Mouse (Mus musculus) CH12.LX (cell line): ENCODE data around the gene Maf. TPM values are rescaled to one million over a fixed set of nuclear protein-coding genes. Genes with fewer than 3 reads are reported as not detected.

Experiments
- DNase-seq: peaks from one replicate; pipeline ENCODE4 v3.0.0-alpha.2; 2013; ENCODE audit errors: extremely low read depth
- H3K27ac ChIP-seq: 2 replicates; pipeline ENCODE4 v1.5.1; 2012; ENCODE audit warnings: low read depth, mild to moderate bottlenecking, control low read depth, moderate library complexity; ENCODE audit not compliant: insufficient read depth
- H3K27me3 ChIP-seq: replicated peaks from 2 replicates; pipeline ENCODE3; 2012; ENCODE audit warnings: inconsistent platforms
- H3K36me3 ChIP-seq, 2 experiments: replicated peaks in 1 of 2; 2 replicates each; pipeline versions ENCODE3 to v1.6.1; 2012; ENCODE audit warnings: inconsistent platforms in 1 of 2, low read length in 1 of 2, mild to moderate bottlenecking in 1 of 2, mixed read lengths in 1 of 2, moderate library complexity in 1 of 2; ENCODE audit not compliant: control insufficient read depth in 1 of 2, insufficient read depth in 1 of 2
- H3K4me1 ChIP-seq, 2 experiments: 2 replicates each; pipeline ENCODE4 v1.6.1; 2012; ENCODE audit warnings: inconsistent platforms in 1 of 2, moderate library complexity in 1 of 2; ENCODE audit not compliant: insufficient read depth in 2 of 2, control insufficient read depth in 1 of 2
- H3K4me2 ChIP-seq: 2 replicates; pipeline ENCODE4 v1.6.1; 2012; ENCODE audit warnings: low read depth, mild to moderate bottlenecking, control low read depth; ENCODE audit not compliant: poor library complexity, insufficient read depth, severe bottlenecking
- H3K4me3 ChIP-seq, 3 experiments: fragments of 150-350 bp in 1 of 3; sonication (generic) in 1 of 3; replicated peaks in 1 of 3; 2 replicates each; pipeline versions ENCODE3 to v1.5.1; 2011 to 2012; ENCODE audit warnings: low read depth in 2 of 3, low read length in 2 of 3, mild to moderate bottlenecking in 2 of 3, moderate library complexity in 2 of 3, control low read depth in 1 of 3, improper control_type of control experiment in 1 of 3, inconsistent platforms in 1 of 3, mixed read lengths in 1 of 3; ENCODE audit not compliant: poor library complexity in 1 of 3
- H3K79me2 ChIP-seq: replicated peaks from 2 replicates; pipeline ENCODE4 v1.6.1; 2012; ENCODE audit warnings: mild to moderate bottlenecking, moderate library complexity; ENCODE audit not compliant: control insufficient read depth, poor library complexity, insufficient read depth, severe bottlenecking; ENCODE audit errors: extremely low read depth
- H3K9ac ChIP-seq: 2 replicates; pipeline ENCODE4 v1.6.1; 2012; ENCODE audit warnings: low read depth, mild to moderate bottlenecking, control low read depth, moderate library complexity; ENCODE audit not compliant: insufficient read depth
- H3K9me3 ChIP-seq: replicated peaks from 2 replicates; pipeline ENCODE3; 2012; ENCODE audit warnings: low read length, inconsistent platforms, mixed read lengths
- CHD1 ChIP-seq: IDR thresholded peaks from 2 replicates; pipeline ENCODE4 v1.6.1; 2012; ENCODE audit warnings: low read depth, low read length, improper control_type of control experiment, inconsistent platforms
- E2F4 ChIP-seq: IDR thresholded peaks from 2 replicates; pipeline ENCODE4 v1.6.1; 2011; ENCODE audit warnings: low read depth, low read length, improper control_type of control experiment; ENCODE audit not compliant: insufficient replicate concordance
- ELF1 ChIP-seq: IDR thresholded peaks from 2 replicates; pipeline ENCODE4 v1.6.1; 2014; ENCODE audit warnings: low read depth, mild to moderate bottlenecking, inconsistent platforms, low read length, improper control_type of control experiment
- EP300 ChIP-seq: IDR thresholded peaks from 2 replicates; pipeline ENCODE4 v1.6.1; 2011; ENCODE audit warnings: low read length, improper control_type of control experiment
- HCFC1 ChIP-seq: IDR thresholded peaks from 2 replicates; pipeline ENCODE4 v1.6.1; 2012; ENCODE audit warnings: low read depth, mild to moderate bottlenecking, inconsistent platforms, low read length, improper control_type of control experiment
- JUND ChIP-seq: conservative IDR thresholded peaks from 2 replicates; pipeline ENCODE4 v1.6.1; 2011; ENCODE audit warnings: low read depth, low read length, improper control_type of control experiment
- KAT2A ChIP-seq: IDR thresholded peaks from 2 replicates; pipeline ENCODE4 v1.6.1; 2012; ENCODE audit warnings: low read length, improper control_type of control experiment, inconsistent platforms; ENCODE audit not compliant: insufficient replicate concordance
- MAFK ChIP-seq: IDR thresholded peaks from 2 replicates; pipeline ENCODE4 v1.6.1; 2011; ENCODE audit warnings: low read length, improper control_type of control experiment; ENCODE audit not compliant: insufficient replicate concordance
- MAX ChIP-seq: IDR thresholded peaks from 2 replicates; pipeline ENCODE4 v1.6.1; 2011; ENCODE audit warnings: low read length, improper control_type of control experiment
- MXI1 ChIP-seq: IDR thresholded peaks from 2 replicates; pipeline ENCODE4 v1.6.1; 2011; ENCODE audit warnings: mild to moderate bottlenecking, low read depth, low read length, improper control_type of control experiment
- MYC ChIP-seq: IDR thresholded peaks from 2 replicates; pipeline ENCODE4 v1.6.1; 2011; ENCODE audit warnings: low read depth, mild to moderate bottlenecking, improper control_type of control experiment, low read length
- PAX5 ChIP-seq: IDR thresholded peaks from 2 replicates; pipeline ENCODE4 v1.6.1; 2012; ENCODE audit warnings: low read length, inconsistent platforms, mixed read lengths
- POLR2A ChIP-seq: IDR thresholded peaks from 2 replicates; pipeline ENCODE4 v1.6.1; 2011; ENCODE audit warnings: low read depth, mild to moderate bottlenecking, improper control_type of control experiment, low read length
- RCOR1 ChIP-seq: conservative IDR thresholded peaks from 2 replicates; pipeline ENCODE4 v1.6.1; 2012; ENCODE audit warnings: low read depth, mild to moderate bottlenecking, inconsistent platforms, low read length, improper control_type of control experiment
- TCF12 ChIP-seq: IDR thresholded peaks from 2 replicates; pipeline ENCODE4 v1.6.1; 2014; ENCODE audit warnings: low read depth, mild to moderate bottlenecking, inconsistent platforms, low read length, improper control_type of control experiment
- UBTF ChIP-seq: IDR thresholded peaks from 2 replicates; pipeline ENCODE4 v1.6.1; 2012; ENCODE audit warnings: low read depth, mild to moderate bottlenecking, inconsistent platforms, low read length, improper control_type of control experiment, moderate library complexity
- USF1 ChIP-seq: IDR thresholded peaks from 2 replicates; pipeline ENCODE4 v1.6.1; 2014; ENCODE audit warnings: low read depth, mild to moderate bottlenecking, inconsistent platforms, low read length, improper control_type of control experiment
- USF2 ChIP-seq: conservative IDR thresholded peaks from 2 replicates; pipeline ENCODE4 v1.6.1; 2011; ENCODE audit warnings: low read depth, low read length, improper control_type of control experiment
- ZC3H11A ChIP-seq: IDR thresholded peaks from 2 replicates; pipeline ENCODE4 v1.6.1; 2012; ENCODE audit warnings: low read depth, mild to moderate bottlenecking, inconsistent platforms, low read length, improper control_type of control experiment
- ZMIZ1 ChIP-seq: IDR thresholded peaks from 2 replicates; pipeline ENCODE4 v1.6.1; 2012; ENCODE audit warnings: low read depth, mild to moderate bottlenecking, inconsistent platforms, low read length, improper control_type of control experiment
- dilution Hi-C: fragments of 300-500 bp; cut with MboI; formaldehyde crosslinking; loops from 2 replicates; pipeline ENCODE4 v1.14.3; 2020; ENCODE audit warnings: low sequenced_read_pairs; ENCODE audit not compliant: extremely low pct_unique_long_range_greater_than_20kb, extremely low pct_ligation_motif_present
- in situ Hi-C: fragments of 300-500 bp; cut with MboI; formaldehyde crosslinking; loops from 3 replicates; pipeline ENCODE4 v1.14.3; 2019; ENCODE audit warnings: low sequenced_read_pairs, low pct_ligation_motif_present, low pct_unique_long_range_greater_than_20kb, mixed read lengths
- polyA plus RNA-seq: library from polyadenylated mRNA; unstranded; fragments of >175 nt; gene quantifications from 2 replicates; pipeline ENCODE4 v1.2.1, GENCODE M21; 2012; ENCODE audit warnings: low read depth; ENCODE audit not compliant: insufficient read length
- total RNA-seq, 2 experiments: library from RNA; depleted of rRNA; stranded (reverse); fragments of 300-350 nt in 1 of 2; fragments of >200 nt in 1 of 2; gene quantifications; 2 replicates each; pipeline ENCODE4 v1.2.3; 2012 to 2014

The Maf gene
- total and polyA plus RNA-seq, 3 experiments = not detected

GRCm38 (mm10) chr8:115756027-115756426 lies 48.4 kb upstream of the Maf start:
- Histone ChIP-seq H3K9ac (no peak overlapping the region), H3K36me3 (no peaks in the 10 kb centered on the region), H3K27ac (no peak overlapping the region), H3K27me3 (peaks cover 19% of the 10 kb centered on the region), H3K79me2 (no peaks in the 10 kb centered on the region), H3K4me1 (no peaks in the 10 kb centered on the region), H3K9me3 (peaks cover 20% of the 10 kb centered on the region), H3K4me3 (no peak overlapping the region), H3K4me2 (no peak overlapping the region)
- dilution Hi-C loops (no loop called here), in situ Hi-C loops (no loop called here)
- no peak for DNase-seq
- TF ChIP-seq TCF12 (no peak), ZC3H11A (no peak), MXI1 (no peak), MYC (no peak), RCOR1 (no peak), KAT2A (no peak), E2F4 (no peak), MAX (no peak), ELF1 (no peak)

GRCm38 (mm10) chr8:115754694-115755093 lies 47.1 kb upstream of the Maf start:
- Histone ChIP-seq H3K4me1 (no peaks in the 10 kb centered on the region), H3K36me3 (no peaks in the 10 kb centered on the region)
- no peak for DNase-seq
- TF ChIP-seq MYC = no peak
- TF ChIP-seq JUND = no peak
- TF ChIP-seq MAFK = no peak
- TF ChIP-seq USF2 = no peak
- no peak for TF ChIP-seq ELF1
- no peak for TF ChIP-seq POLR2A
- TF ChIP-seq UBTF = no peak
- no peak for TF ChIP-seq CHD1
- TF ChIP-seq MAX = no peak
- TF ChIP-seq EP300 = no peak
- no peak for TF ChIP-seq ZC3H11A
- no peak for TF ChIP-seq TCF12
- no peak for TF ChIP-seq ZMIZ1
- no peak for TF ChIP-seq USF1
- TF ChIP-seq PAX5 = no peak
- TF ChIP-seq HCFC1 = no peak
- TF ChIP-seq, all 38 proteins: peak for 0
- dilution Hi-C loops = no loop called here
- H3K9ac ChIP-seq = no peak overlapping the region
- in situ Hi-C loops = no loop called here
- H3K4me2 ChIP-seq = no peak overlapping the region
- H3K9me3 ChIP-seq = peaks cover 22% of the 10 kb centered on the region
- H3K79me2 ChIP-seq = no peaks in the 10 kb centered on the region
- peaks cover 18% of the 10 kb centered on the region for H3K27me3 ChIP-seq
- H3K27ac ChIP-seq = no peak overlapping the region
- H3K4me3 ChIP-seq = no peak overlapping the region
